Mouse (Mus musculus) erythroid progenitor cell, adult 5-6 weeks (primary cell): ENCODE measurements around the gene AI413582. TPM values are rescaled to one million over a fixed set of nuclear protein-coding genes. Genes with fewer than 3 reads are reported as not detected.

Experiments used
- ATAC-seq: replicated peaks from 2 replicates; pipeline ENCODE4 v1.8.0; 2016; ENCODE audit warnings: moderate number of reproducible peaks, mild to moderate bottlenecking, moderate TSS enrichment, inconsistent platforms; ENCODE audit not compliant: poor library complexity, low FRiP score, severe bottlenecking
- total RNA-seq, 2 experiments: library from RNA; stranded (forward) in 1 of 2; stranded (reverse) in 1 of 2; fragments of 150-400 nt in 1 of 2; fragments of 186-747, 209-891 nt in 1 of 2; gene quantifications; 2 replicates each; pipeline versions ENCODE4 v1.2.3 to v1.2.4; 2015 to 2017; ENCODE audit warnings: low replicate concordance in 2 of 2

The AI413582 gene
- total RNA-seq, 2 experiments from 2014 or later: 2.9 to 14.1 TPM

DNA sequence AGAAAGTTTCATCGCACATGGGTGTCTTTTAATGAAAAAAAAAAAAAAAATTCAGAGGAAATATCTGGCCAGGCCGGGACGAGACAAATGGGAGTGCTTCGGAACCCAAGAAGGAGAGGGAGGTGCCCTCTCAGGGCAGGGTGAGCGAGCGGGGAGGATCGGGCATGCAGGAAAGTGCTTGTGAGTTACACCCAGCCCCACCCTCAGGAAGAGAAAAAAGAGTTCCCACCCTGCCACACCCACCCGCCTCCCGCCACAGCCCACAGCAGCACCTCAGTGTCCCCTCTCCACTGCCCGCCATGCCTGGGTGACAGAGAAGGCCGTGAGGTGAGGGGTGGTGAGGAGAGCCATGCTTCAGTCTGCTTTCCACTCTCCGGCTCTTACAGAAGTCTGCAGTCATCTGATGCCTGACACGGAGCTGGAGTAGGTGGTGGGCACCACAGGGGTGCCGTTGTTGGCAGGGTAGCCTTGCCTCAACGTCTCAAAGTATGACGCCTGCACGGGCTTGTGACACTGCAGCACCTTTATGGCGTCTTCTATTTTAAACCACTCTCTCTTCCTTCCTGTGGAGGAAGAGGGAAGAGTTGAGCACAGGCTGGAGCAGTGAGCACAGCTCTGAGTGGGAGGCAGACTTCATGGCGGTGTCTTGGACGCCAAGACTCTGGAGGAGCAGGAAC is 15.0 kb upstream of the AI413582 start:
- ATAC-seq: no peak

DNA sequence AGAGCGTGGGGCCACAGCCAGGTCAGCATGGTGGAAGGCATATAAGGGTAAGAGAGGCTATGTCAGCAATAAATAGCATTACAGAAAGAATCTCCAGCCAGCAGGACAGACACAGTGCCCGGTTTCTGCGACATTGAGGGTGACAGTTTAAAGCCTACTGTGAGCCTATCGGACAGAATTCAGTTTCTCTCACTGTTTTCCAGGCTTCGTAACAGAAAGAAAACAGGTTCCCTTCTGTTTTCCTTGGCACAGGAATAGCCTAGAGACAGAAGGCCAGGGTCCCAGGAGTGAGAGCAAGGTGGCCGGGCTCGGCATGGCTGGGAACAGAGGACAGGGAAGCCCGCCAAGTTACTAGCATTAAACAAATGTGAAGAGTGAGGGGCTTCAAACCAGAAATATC is 14.3 kb upstream of the AI413582 start:
- no peak for ATAC-seq

DNA sequence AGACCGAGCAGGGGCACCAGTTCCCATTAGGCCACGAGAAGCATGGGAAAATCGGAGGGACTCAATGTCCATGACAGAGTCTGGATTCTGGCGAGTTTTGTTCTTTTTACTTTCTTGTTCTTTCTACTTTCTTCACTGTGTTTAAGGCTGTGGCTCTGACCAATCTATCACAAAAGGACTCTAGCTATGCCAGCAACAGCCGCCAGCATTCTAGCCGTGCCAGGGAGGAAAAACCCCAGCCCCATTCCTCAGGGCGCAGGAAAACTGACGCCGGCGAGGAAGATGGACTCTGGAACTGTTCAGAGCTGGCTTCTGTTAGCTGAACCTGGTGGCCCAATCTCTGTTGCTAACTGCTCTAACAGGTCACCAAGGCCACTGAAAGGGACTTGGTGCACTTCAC is 12.9 kb upstream of the AI413582 start:
- ATAC-seq: no peak

DNA sequence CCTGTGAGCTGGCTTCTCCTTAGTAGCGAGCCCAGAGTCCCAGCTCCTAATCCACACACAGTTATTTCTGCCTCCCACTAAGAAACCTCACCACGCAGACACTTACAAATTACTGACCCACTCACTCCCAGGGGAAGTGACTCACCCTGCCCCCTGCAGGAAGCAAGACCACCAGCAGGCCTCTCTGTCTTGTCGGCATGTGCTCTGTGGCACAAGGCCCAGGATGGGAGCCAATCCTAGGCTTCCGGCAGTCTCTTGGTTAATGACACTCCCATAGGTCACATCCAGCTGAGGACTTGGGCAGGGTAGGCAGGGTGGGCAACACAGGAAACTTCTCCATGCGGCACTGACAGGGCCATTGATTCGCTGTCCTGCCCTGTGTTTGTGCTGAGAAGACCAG is 11.9 kb upstream of the AI413582 start:
- ATAC-seq: no peak

DNA sequence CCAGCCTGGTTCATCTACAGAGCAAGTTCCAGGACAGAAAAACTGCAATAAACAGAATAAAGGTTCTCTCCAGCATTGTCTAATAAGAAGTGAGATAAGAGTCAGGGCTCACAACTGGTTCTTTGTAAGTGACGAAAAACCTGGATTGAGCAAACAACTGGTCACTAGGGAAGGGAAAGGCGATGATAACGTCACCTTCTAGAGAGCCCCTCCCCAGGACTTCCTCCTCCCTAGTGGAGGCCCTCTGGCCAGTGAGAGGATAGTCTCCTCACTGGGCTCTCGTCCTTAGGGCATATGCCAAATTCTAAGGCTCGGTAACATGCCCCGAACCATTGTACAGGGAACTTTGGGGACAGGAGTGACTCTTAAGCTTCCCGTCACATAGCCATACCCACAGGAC is 10.5 kb upstream of the AI413582 start:
- no peak for ATAC-seq

DNA sequence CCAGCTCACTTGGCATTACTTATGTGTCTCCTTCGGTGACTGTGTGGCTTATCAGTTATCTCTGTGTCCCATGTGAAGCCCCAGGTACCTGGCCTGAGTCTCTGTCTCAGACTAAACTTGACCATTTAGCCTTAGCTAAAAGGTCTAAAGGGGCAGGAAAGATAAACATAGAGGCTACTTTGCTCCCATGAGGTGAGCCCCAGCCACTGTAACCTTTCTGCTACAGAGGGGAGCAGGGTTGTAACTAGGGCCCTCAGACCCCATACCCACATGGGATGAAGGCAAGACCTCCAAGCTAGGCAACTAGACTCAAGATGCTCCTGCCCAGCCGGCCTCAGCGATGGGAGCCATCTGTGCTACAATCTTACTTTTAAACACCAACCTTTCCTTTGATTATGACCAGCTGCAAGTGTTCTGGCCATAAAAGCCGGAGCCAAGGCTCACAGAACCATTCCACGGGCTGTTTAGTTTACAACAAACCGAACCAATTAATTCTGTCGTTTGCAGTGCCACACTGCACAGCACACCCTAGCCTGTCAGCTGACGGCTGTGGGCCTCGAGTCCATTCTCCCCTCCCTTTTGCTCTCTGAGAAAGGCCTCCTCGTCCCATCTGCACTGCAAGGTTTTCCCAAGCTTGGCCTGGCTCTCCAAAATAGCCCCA is 9.7 kb upstream of the AI413582 start:
- no peak for ATAC-seq

DNA sequence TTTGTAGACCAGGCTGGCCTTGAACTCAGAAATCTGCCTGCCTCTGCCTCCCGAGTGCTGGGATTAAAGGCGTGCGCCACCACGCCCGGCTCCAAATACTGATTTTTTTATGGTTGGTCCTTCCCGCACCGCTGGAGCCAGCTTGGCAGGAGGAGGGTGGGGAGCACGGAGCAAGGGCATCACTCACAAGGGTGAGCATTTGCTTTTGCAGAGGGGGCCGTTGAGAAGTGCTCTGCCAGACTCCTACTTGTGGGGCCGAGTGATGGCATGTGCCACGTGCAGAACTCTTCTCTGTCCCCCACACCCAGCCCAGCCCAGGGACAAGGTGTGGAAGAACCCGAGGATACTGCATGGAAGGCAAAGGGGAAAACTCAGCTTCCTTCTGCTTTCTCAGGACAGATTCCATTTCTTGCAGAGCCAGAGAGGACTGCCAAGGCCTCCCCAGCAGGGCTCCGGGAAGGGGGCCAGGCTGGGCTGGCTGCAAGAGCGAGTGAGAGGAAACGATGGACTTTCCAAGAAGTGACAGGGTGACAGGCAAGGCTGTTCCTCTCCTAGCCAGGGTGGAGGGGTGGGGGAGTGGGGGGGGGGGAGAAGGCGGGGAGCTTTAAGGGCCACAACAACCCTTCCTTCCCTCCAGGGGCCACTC is 9.0 kb upstream of the AI413582 start:
- ATAC-seq: no peak

DNA sequence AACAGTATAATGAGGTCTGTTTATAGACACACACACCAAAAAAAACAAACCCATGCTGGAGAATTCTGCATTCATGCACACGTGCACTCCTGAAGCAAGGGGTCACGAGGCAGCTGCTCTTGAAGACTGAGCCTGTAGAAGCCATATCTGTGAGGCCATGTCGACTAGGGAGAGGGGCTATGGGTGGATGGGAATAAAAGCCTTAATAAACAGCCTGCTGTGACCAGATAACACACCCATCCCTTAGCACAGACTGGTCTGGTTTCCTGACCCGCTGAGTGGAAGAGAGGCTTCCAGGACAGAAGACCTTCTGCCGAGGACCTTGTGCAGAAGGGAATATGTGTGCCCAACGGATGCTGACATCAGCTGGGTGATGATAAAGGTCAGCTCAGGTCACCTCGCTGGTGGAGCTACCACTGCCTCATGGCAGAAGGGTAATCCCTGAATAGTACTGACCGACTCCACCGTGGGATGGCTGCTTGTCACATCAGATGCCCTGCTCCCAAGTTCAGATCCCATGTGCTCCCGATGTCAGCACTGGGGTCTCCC is 8.3 kb upstream of the AI413582 start:
- ATAC-seq: no peak

DNA sequence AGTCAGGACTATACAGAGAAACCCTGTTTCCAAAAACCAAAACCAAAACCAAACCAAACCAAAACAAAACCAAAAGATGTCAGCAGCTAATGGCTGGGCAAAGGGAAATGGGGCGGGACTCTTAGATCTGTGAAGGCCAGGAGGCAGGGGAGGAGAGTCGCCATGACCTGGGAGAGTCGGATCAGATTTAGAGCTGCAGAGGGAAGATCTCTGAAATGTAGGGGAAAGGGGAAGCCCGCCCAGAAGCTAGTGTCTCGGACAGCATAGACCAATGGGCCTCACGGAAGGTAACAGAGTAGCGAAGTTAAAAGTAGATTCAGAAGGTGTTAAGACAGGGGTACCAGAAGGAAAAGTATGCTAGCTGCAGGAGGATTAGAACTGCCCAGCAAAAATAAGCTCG is 5.8 kb upstream of the AI413582 start:
- no peak for ATAC-seq

DNA sequence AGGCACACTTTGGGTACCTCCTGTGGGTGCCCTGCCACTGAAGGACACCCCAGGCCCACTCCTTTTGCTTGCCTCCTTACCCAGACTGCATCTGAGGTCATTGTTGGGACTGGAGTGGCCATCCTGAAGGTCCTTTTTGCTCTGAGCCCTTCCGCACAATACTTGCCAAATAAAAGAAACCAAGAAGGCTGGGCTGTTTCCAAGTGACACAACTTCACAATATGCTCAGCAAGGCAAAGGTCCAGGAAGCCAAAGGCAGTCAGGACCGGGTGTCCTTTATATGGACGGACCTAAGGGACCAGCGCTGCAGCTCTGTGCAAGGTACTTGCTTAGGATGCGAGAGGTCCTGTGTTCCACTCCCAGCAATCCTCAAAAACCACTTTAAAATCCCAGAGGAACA is 2.7 kb upstream of the AI413582 start:
- ATAC-seq: no peak

DNA sequence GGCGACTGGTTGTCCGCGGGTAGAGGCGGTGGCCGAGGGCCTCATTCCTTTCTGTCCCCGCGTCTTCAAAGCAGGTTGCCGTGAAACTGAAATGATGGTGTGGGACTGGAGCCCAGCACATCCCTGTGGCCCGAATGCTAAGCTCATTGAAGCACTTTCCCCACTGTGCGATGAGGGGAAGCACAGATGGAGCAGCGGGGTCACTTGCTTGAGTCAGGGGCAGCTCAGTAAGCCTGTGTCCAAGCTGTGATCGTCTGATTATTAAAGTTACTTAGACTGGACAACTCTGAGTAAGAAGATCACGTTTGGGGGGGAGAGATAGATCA is 349 bp upstream of the AI413582 start:
- no peak for ATAC-seq

DNA sequence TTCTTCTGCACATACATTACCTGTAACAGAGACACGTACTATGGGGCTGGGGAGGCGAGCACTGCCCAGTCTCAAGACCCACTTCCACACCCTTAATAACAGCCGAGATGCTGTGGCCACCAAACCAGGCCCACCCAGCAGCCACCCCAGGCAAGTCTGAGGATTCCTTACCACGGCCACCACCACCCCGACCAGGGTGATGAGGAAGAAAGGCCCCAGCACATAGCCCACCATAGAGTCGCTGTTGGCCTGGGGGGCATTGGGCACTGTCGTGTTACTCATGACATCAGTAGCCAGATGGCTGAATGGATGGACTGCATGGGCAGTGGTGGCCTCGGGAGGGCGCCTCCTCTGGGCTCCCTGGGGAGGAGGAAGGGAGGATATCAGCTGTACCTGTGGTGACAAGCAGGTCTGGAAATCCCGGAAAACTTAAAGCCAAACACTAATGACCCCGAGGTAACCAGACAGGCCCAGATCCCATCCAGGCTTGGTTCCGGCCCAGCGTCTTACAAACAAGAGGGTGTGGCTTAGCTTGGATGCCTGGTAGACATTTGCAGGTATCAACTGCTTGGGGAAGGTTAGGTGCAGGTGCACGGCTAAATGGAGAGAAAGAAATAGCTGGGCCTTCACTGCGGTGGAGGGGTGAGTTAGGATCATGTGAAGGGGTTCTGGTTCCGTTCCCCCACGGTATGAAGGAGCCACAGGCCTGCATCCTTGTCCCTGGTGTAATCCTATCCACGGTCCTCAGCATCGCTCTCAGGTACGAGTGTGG is 979 bp downstream of the AI413582 start:
- no peak for ATAC-seq

DNA sequence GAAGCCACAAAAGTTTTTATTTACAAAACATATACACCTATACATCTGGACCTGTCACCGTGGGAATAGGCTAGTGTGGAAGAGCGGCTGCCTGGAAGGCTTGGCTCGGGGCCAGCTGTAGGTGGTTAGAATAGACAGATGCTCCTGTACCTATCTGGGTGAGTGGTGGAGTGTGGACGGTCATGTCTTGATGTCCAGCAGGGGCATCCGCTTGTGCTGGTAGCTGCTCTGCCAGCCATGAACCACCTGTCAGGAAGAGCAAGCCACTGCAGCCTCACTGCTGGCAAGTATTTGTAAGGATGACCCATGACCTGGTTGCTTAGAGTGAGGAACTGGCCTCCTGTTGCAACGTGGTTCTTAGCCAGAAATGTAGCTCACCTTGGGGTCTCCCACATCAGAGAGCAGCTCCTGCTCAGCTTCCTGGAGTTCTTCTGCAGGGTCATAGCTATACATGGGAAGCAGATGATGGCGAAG is 1.7 kb downstream of the AI413582 start:
- no peak for ATAC-seq

DNA sequence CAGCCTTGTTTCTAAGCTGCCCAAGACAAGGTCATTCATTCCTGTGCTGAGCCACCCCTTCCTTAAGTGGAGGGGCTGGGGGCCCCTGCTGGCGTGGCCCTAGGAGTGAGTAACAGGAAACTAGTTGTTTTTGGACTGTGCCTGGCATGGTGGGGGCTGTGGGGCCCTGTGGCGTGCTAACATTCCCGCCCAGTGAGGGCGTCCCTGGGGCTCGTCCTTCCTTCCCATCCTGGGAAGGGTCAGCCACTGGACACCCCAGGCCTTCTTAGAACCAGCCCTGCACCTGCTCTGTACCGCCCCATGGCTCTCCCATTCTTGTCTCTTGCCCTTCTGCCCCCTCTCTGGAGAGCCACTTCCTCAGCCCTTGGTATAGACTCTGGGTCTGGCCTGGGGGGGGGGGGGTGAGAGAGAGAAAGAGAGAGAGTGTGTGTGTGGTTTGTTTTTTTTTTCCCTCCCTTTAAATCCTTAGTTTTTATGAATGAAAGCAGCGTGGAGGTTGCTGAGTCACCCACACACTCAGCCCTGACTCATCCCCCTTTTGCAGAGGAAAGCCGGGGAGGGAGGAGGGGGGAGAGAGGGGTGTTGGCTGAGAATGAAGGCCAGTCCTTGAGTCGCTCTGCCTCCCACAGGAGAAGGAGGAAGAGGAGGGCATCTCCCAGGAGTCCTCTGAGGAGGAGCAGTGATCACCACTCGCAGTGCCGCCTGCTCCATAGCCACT is 3.6 kb downstream of the AI413582 start:
- no peak for ATAC-seq

DNA sequence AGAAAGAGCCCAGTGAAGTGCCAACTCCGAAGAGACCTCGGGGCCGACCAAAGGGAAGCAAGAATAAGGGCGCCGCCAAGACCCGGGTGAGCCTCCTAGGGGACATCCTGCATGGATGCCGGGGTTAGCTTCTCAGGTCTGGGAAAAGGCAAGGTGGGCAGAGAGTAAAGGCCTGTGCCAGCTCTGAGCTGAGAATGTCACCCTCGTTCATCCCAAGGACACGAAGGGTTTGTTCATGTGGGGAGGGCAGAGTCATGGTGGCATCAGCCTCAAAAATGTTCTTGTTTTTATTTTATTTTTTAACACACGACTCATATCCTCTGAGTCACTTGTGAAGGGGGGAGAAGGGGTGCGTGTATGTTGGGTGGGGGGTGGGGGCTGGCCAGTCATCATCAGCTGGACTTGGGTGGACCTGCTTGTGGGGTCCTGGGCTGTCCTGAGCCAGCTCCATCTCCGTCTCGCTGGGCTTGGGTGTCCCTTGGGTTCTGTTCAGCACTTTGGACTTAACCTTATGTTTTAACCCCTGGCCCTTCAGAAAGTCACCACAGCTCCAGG is 4.6 kb downstream of the AI413582 start:
- ATAC-seq: no peak

DNA sequence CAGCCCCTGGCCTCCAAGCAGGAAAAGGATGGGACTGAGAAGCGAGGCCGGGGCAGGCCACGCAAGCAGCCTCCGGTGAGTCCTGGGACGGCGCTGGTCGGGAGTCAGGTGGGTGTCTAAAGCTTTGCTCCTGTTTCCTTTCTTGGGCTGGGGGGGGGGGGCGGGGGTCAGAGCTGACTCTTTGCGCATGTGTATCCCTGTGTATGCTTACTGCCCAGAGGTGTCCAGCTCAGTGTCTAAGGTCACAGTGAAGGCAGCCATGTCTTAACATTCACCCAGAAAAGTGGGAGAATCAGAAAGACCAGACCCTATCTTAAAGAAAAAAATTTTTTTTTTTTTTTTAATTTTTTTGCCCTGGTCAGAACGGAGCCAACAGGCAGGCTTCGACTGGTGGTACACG is 6.0 kb downstream of the AI413582 start:
- ATAC-seq: no peak

DNA sequence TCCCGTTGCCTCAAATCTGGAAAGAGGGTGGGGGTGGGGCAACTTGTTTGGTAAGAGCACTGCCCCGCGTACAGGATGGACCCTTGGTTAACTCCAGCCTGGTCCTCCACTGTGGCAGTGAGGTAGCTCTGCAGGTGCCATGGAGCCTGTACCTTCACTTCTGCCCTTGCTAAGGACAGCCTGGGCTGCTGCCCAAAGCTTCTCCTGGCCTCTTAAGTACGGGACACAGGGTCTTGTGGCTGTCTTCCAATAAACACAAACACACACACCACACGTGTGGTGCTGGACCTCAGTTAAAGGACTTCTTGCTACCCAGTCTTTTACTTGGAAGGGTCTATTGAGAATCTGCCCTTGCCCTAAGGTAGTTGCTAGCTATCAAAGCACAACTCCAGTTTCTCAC is 6.7 kb downstream of the AI413582 start:
- no peak for ATAC-seq

DNA sequence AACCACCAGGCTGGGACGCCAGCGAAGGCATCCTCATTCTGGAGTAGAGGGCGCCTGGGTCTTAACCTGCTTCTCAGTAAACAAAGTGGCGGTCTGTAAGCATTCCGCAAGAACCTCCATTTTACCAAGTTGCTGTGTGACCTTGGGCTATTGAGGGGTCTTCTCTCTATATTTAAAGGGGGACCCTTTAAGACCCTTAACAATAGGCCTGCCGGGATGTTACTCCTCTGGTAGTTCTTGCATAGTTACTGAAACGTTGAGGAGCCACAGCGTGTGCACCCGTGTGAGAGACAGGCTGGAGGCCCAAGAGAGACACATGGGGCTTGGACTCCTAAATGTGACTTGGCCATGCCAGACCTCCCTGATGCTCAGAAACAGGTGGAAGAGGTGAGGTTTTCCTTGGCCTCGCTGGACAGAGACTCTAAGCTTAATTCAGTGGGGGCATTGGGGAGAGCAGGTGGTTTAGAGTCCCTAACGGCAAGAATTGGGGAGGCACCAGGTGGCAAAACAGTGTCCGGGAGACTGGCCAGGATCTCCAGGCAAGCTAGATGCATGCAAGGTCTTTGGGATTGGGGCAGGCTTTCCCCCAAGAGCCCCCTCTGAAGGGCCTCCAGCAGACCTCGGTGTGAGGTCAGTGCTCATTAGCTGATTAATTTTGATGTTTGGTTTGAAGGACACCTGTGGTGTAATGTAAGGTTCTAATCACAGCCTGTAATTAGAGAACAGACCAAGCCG is 7.5 kb downstream of the AI413582 start:
- no peak for ATAC-seq
